Mouse (Mus musculus) midbrain, embryonic 14.5 days (tissue): ENCODE data around the gene Mfsd5. TPM values are rescaled to one million over a fixed set of nuclear protein-coding genes. Genes with fewer than 3 reads are reported as not detected.

ENCODE experiments used
- ATAC-seq: fragments of 200-750 bp; cut with Nextera tagmentation; 2 replicates; pipeline ENCODE4 v1.8.0; 2017; ENCODE audit warnings: moderate number of reproducible peaks, moderate library complexity; ENCODE audit not compliant: low FRiP score, low TSS enrichment
- DNase-seq: peaks from one replicate; pipeline ENCODE4 v3.0.0-alpha.2; 2015
- H3K27ac ChIP-seq: fragments of 300-500 bp; sonication (generic); replicated peaks from 2 replicates; pipeline ENCODE4 v1.5.1; 2014; ENCODE audit warnings: mild to moderate bottlenecking, low read depth, low read length, moderate library complexity
- H3K27me3 ChIP-seq: fragments of 300-500 bp; sonication (generic); 2 replicates; pipeline ENCODE4 v1.6.1; 2014; ENCODE audit warnings: low read length, control low read depth, mixed read lengths; ENCODE audit not compliant: control insufficient read depth, insufficient read depth
- H3K36me3 ChIP-seq: fragments of 300-500 bp; sonication (generic); 2 replicates; pipeline ENCODE4 v1.6.1; 2014; ENCODE audit warnings: low read length, control low read depth; ENCODE audit not compliant: control insufficient read depth, insufficient read depth
- H3K4me1 ChIP-seq: fragments of 300-500 bp; sonication (generic); 2 replicates; pipeline ENCODE4 v1.6.1; 2014; ENCODE audit warnings: mild to moderate bottlenecking, antibody characterized with exemption, low read length, control low read depth; ENCODE audit not compliant: control insufficient read depth, insufficient read depth
- H3K4me2 ChIP-seq: fragments of 300-500 bp; sonication (generic); 2 replicates; pipeline ENCODE4 v1.6.1; 2014; ENCODE audit warnings: mild to moderate bottlenecking, low read length, moderate library complexity
- H3K4me3 ChIP-seq: fragments of 300-500 bp; sonication (generic); replicated peaks from 2 replicates; pipeline ENCODE4 v1.5.1; 2014; ENCODE audit warnings: low read depth, low read length
- H3K9ac ChIP-seq: fragments of 300-500 bp; sonication (generic); replicated peaks from 2 replicates; pipeline ENCODE4 v1.6.1; 2014; ENCODE audit warnings: mild to moderate bottlenecking, low read length, moderate library complexity
- H3K9me3 ChIP-seq: fragments of 300-500 bp; sonication (generic); 2 replicates; pipeline ENCODE4 v1.6.1; 2016; ENCODE audit warnings: low read length, control low read depth, mixed read lengths; ENCODE audit not compliant: control insufficient read depth
- WGBS: fragments of 180-500 bp; shearing (Covaris S2); extraction: QIAGEN DNeasy Blood & Tissue Kit; methylation state at CpG from one replicate; pipeline ENCODE4 v1.1.7; 2014; 5-methylcytosine and 5-hydroxymethylcytosine counted together
- polyA plus RNA-seq: library from polyadenylated mRNA; unstranded; fragments of >200 nt; fragmentation: Nextera tagmentation; extraction: Ambion mirVana; gene quantifications from 2 replicates; pipeline ENCODE4 v1.2.1, GENCODE M21; 2014

Mfsd5 gene
- polyA plus RNA-seq, 1 experiment from 2014 or later: 51.9 TPM

GRCm38 (mm10) chr15:102324654-102325473 lies 45.6 kb downstream of the Mfsd5 start:
- Histone ChIP-seq H3K27ac (no peak overlapping the region), H3K27me3 (no peaks in the 10 kb centered on the region), H3K4me3 (no peak overlapping the region), H3K36me3 (peaks cover 33% of the 10 kb centered on the region; the same call in 1 of the 2 replicates), H3K9ac (no peak overlapping the region), H3K4me2 (peak overlapping the region; percentile 74), H3K9me3 (no peaks in the 10 kb centered on the region), H3K4me1 (peaks cover 8% of the 10 kb centered on the region)
- 76% methylated on average over 12 of the region's 12 CpGs for WGBS
- no peak for ATAC-seq
- DNase-seq: no peak

- Histone ChIP-seq H3K4me2 (peak within 1 kb of the TSS; percentile 74), H3K4me1 (peaks cover 8% of the 10 kb centered on the region), H3K9ac (peak within 1 kb of the TSS; percentile 79), H3K27me3 (no peaks in the 10 kb centered on the region), H3K4me3 (peak within 1 kb of the TSS; percentile 94), H3K36me3 (peaks cover 33% of the 10 kb centered on the region), H3K9me3 (no peaks in the 10 kb centered on the region), H3K27ac (0 out of 2 replicates have a peak within 1 kb of the TSS, but pooled peaks have one; percentile 55)
- WGBS: under 1% methylated on average over 40 of the region's 40 CpGs
- DNase-seq (peak; percentile 92), ATAC-seq (peak; percentile 87)
These were observed 46.8 kb downstream of the Mfsd5 start, which contains the start of gene Pfdn5 for GRCm38 (mm10) chr15:102326022-102326576. Gene Pfdn5, plus strand, starts transcription at chr15:102326116.

- Histone ChIP-seq H3K4me1 (peaks cover 12% of the 10 kb centered on the region), H3K36me3 (peaks cover 33% of the 10 kb centered on the region), H3K9me3 (no peaks in the 10 kb centered on the region), H3K27ac (no peak overlapping the region), H3K27me3 (no peaks in the 10 kb centered on the region), H3K9ac (peak overlapping the region; percentile 79), H3K4me3 (peak overlapping the region; percentile 94), H3K4me2 (peak overlapping the region; percentile 74)
- no peak for DNase-seq
- WGBS: 72% methylated on average over 8 of the region's 8 CpGs
- ATAC-seq: no peak
These were observed 47.6 kb downstream of the Mfsd5 start for GRCm38 (mm10) chr15:102326892-102327291.

Other genes starting within 250 kb of the Mfsd5 start
- 76.7 and 98.8 TPM in 2 replicates for gene Eif4b, start 205.7 kb upstream of the Mfsd5 start, polyA plus RNA-seq
- gene Tns2, start 179.0 kb upstream of the Mfsd5 start, polyA plus RNA-seq: 3.6 and 8.9 TPM in 2 replicates
- 40.2 and 52.5 TPM in 2 replicates for gene Spryd3, start 143.2 kb upstream of the Mfsd5 start, polyA plus RNA-seq
- gene Igfbp6, start 135.1 kb upstream of the Mfsd5 start, polyA plus RNA-seq: 1.3 and 1.6 TPM in 2 replicates
- gene Soat2, start 128.9 kb upstream of the Mfsd5 start, polyA plus RNA-seq: not detected in 2 replicates
- gene Zfp740, start 76.2 kb upstream of the Mfsd5 start, polyA plus RNA-seq: 43.5 and 57.7 TPM in 2 replicates
- 25.9 and 28.1 TPM in 2 replicates for gene Csad, start 74.7 kb upstream of the Mfsd5 start, polyA plus RNA-seq
- gene Itgb7, start 47.5 kb upstream of the Mfsd5 start, polyA plus RNA-seq: 0.57 and 0.78 TPM in 2 replicates
- 2.3 and 3.6 TPM in 2 replicates for gene Rarg, start 21.9 kb upstream of the Mfsd5 start, polyA plus RNA-seq
- 0.09 TPM in 1 of 2 replicates, not detected in the other for gene Gm9918, start 8.9 kb upstream of the Mfsd5 start, polyA plus RNA-seq
- gene Espl1, start 16.8 kb downstream of the Mfsd5 start, polyA plus RNA-seq: 4.9 and 9.1 TPM in 2 replicates
- 562 and 649 TPM in 2 replicates for gene Pfdn5, start 46.7 kb downstream of the Mfsd5 start, polyA plus RNA-seq
- 80.4 and 89.0 TPM in 2 replicates for gene Myg1, start 52.3 kb downstream of the Mfsd5 start, polyA plus RNA-seq
- gene Aaas, start 71.3 kb downstream of the Mfsd5 start, polyA plus RNA-seq: 27.6 and 30.6 TPM in 2 replicates
- 0.21 TPM in 1 of 2 replicates, not detected in the other for gene Sp7, start 87.7 kb downstream of the Mfsd5 start, polyA plus RNA-seq
- gene Sp1, start 126.7 kb downstream of the Mfsd5 start, polyA plus RNA-seq: 6.0 and 7.4 TPM in 2 replicates
- 0.18 and 0.39 TPM in 2 replicates for gene Amhr2, start 165.9 kb downstream of the Mfsd5 start, polyA plus RNA-seq
- 127 and 133 TPM in 2 replicates for gene Prr13, start 179.6 kb downstream of the Mfsd5 start, polyA plus RNA-seq
- 187 TPM in 2 replicates for gene Pcbp2, start 191.1 kb downstream of the Mfsd5 start, polyA plus RNA-seq
- gene Gm10337, start 224.3 kb downstream of the Mfsd5 start, polyA plus RNA-seq: 9.6 TPM in 1 of 2 replicates, not detected in the other
- gene Map3k12, start 237.6 kb downstream of the Mfsd5 start, polyA plus RNA-seq: 44.2 and 47.9 TPM in 2 replicates
- 76.3 and 90.7 TPM in 2 replicates for gene Tarbp2, start 238.7 kb downstream of the Mfsd5 start, polyA plus RNA-seq
- gene Npff, start 245.5 kb downstream of the Mfsd5 start, polyA plus RNA-seq: 1.3 and 2.7 TPM in 2 replicates